Mouse (Mus musculus) kidney, postnatal 0 days (tissue): ENCODE data around the gene Zbtb20. TPM values are rescaled to one million over a fixed set of nuclear protein-coding genes. Genes with fewer than 3 reads are reported as not detected.
A peak's percentile ranks its signal among the peaks of the same experiment; 100 is the strongest.

Source experiments
- ATAC-seq: fragments of 200-750 bp; cut with Nextera tagmentation; replicated peaks from 2 replicates; pipeline ENCODE4 v1.8.0; 2017; ENCODE audit warnings: low read depth, moderate number of reproducible peaks, moderate TSS enrichment, moderate library complexity; ENCODE audit not compliant: low FRiP score
- DNase-seq: peaks from one replicate; pipeline ENCODE4 v3.0.0-alpha.2; 2016; ENCODE audit warnings: low spot score
- H3K27ac ChIP-seq: fragments of 300-500 bp; sonication (generic); 2 replicates; pipeline ENCODE4 v1.5.1; 2014; ENCODE audit warnings: mild to moderate bottlenecking
- H3K27me3 ChIP-seq: fragments of 300-500 bp; sonication (generic); 2 replicates; pipeline ENCODE4 v1.6.1; 2014; ENCODE audit warnings: low read length, mixed read lengths; ENCODE audit not compliant: insufficient read depth
- H3K36me3 ChIP-seq: fragments of 300-500 bp; sonication (generic); 2 replicates; pipeline ENCODE4 v1.6.1; 2014; ENCODE audit warnings: low read length, mixed read lengths; ENCODE audit not compliant: insufficient read depth
- H3K4me1 ChIP-seq: fragments of 300-500 bp; sonication (generic); replicated peaks from 2 replicates; pipeline ENCODE4 v1.6.1; 2014; ENCODE audit warnings: antibody characterized with exemption, low read length, mixed read lengths; ENCODE audit not compliant: insufficient read depth
- H3K4me2 ChIP-seq: fragments of 300-500 bp; sonication (generic); 2 replicates; pipeline ENCODE4 v1.6.1; 2014; ENCODE audit warnings: mild to moderate bottlenecking, low read length, moderate library complexity, mixed read lengths
- H3K4me3 ChIP-seq: fragments of 300-500 bp; sonication (generic); replicated peaks from 2 replicates; pipeline ENCODE4 v1.5.1; 2014; ENCODE audit warnings: low read depth, low read length
- H3K9ac ChIP-seq: fragments of 300-500 bp; sonication (generic); 2 replicates; pipeline ENCODE4 v1.6.1; 2014; ENCODE audit warnings: low read depth, low read length
- H3K9me3 ChIP-seq: fragments of 300-500 bp; sonication (generic); replicated peaks from 2 replicates; pipeline ENCODE4 v1.6.1; 2016; ENCODE audit warnings: low read length, inconsistent platforms, mixed read lengths
- CTCF ChIP-seq: IDR thresholded peaks from 2 replicates; pipeline ENCODE4 v1.5.1; 2016; ENCODE audit warnings: antibody characterized with exemption, low read depth, mild to moderate bottlenecking, moderate library complexity
- WGBS: fragments of 180-500 bp; shearing (Covaris S2); extraction: QIAGEN DNeasy Blood & Tissue Kit; methylation state at CpG from one replicate; pipeline ENCODE4 v1.1.7; 2014; 5-methylcytosine and 5-hydroxymethylcytosine counted together
- polyA plus RNA-seq: library from polyadenylated mRNA; unstranded; fragments of >200 nt; fragmentation: Nextera tagmentation; extraction: Ambion mirVana; gene quantifications from 2 replicates; pipeline ENCODE4 v1.2.1, GENCODE M21; 2015

The Zbtb20 gene
- polyA plus RNA-seq, 1 experiment from 2014 or later, result 36.8 TPM

- Histone ChIP-seq H3K9me3 (no peaks in the 10 kb centered on the region), H3K4me2 (no peak overlapping the region), H3K9ac (no peak overlapping the region), H3K27me3 (no peaks in the 10 kb centered on the region), H3K4me3 (no peak overlapping the region), H3K36me3 (no peaks in the 10 kb centered on the region), H3K27ac (no peak overlapping the region), H3K4me1 (no peaks in the 10 kb centered on the region)
- no peak for TF ChIP-seq CTCF
- ATAC-seq (no peak), DNase-seq (no peak)
Measured at GRCm38 (mm10) chr16:43400046-43400445, 524.4 kb downstream of the Zbtb20 start.

- WGBS, result 79% methylated on average over 2 of the region's 2 CpGs
- Histone ChIP-seq H3K27me3 (no peaks in the 10 kb centered on the region), H3K4me3 (no peak overlapping the region), H3K4me1 (no peaks in the 10 kb centered on the region), H3K27ac (no peak overlapping the region), H3K9ac (no peak overlapping the region), H3K4me2 (no peak overlapping the region), H3K9me3 (no peaks in the 10 kb centered on the region), H3K36me3 (no peaks in the 10 kb centered on the region)
- DNase-seq, result no peak
- ATAC-seq, result no peak
- TF ChIP-seq CTCF, result no peak
Measured at GRCm38 (mm10) chr16:43400949-43401348, 525.3 kb downstream of the Zbtb20 start.

GRCm38 (mm10) chr16:43402888-43403287 lies 527.2 kb downstream of the Zbtb20 start:
- Histone ChIP-seq H3K4me1 (no peaks in the 10 kb centered on the region), H3K4me2 (no peak overlapping the region), H3K27ac (no peak overlapping the region), H3K27me3 (no peaks in the 10 kb centered on the region), H3K4me3 (no peak overlapping the region), H3K9ac (no peak overlapping the region), H3K36me3 (no peaks in the 10 kb centered on the region), H3K9me3 (no peaks in the 10 kb centered on the region)
- DNase-seq, result peak; percentile 81
- no peak for TF ChIP-seq CTCF
- WGBS, result 63% methylated on average over 4 of the region's 4 CpGs
- no peak for ATAC-seq

- no peak overlapping the region for H3K9ac ChIP-seq
- ATAC-seq (no peak), DNase-seq (no peak)
- 83% methylated on average over 3 of the region's 3 CpGs for whole genome bisulfite sequencing
- H3K27me3 ChIP-seq, result no peaks in the 10 kb centered on the region
- no peak overlapping the region for H3K4me2 ChIP-seq
- H3K36me3 ChIP-seq, result no peaks in the 10 kb centered on the region
- H3K9me3 ChIP-seq, result no peaks in the 10 kb centered on the region
- TF ChIP-seq CTCF, result no peak
- no peak overlapping the region for H3K27ac ChIP-seq
- no peak overlapping the region for H3K4me3 ChIP-seq
- H3K4me1 ChIP-seq, result no peaks in the 10 kb centered on the region; the same call in 1 of the 2 replicates
Measured at GRCm38 (mm10) chr16:43405089-43405488, 529.4 kb downstream of the Zbtb20 start.

GRCm38 (mm10) chr16:43407594-43408142 lies 532.0 kb downstream of the Zbtb20 start:
- H3K4me1 ChIP-seq, result no peaks in the 10 kb centered on the region; the same call in 1 of the 2 replicates
- H3K36me3 ChIP-seq, result no peaks in the 10 kb centered on the region
- H3K9ac ChIP-seq, result no peak overlapping the region
- no peaks in the 10 kb centered on the region for H3K27me3 ChIP-seq
- no peak for TF ChIP-seq CTCF
- peak; percentile 44 for DNase-seq
- no peaks in the 10 kb centered on the region for H3K9me3 ChIP-seq
- H3K4me3 ChIP-seq, result no peak overlapping the region
- 45% methylated on average over 2 of the region's 2 CpGs for WGBS
- no peak overlapping the region for H3K27ac ChIP-seq
- no peak overlapping the region for H3K4me2 ChIP-seq
- no peak for ATAC-seq

- Histone ChIP-seq H3K9me3 (no peaks in the 10 kb centered on the region), H3K4me2 (no peak overlapping the region), H3K36me3 (no peaks in the 10 kb centered on the region), H3K9ac (no peak overlapping the region), H3K4me3 (no peak overlapping the region), H3K4me1 (no peaks in the 10 kb centered on the region; the same call in 1 of the 2 replicates), H3K27ac (no peak overlapping the region), H3K27me3 (no peaks in the 10 kb centered on the region)
- no peak for ATAC-seq
- DNase-seq, result no peak
- TF ChIP-seq CTCF, result no peak
- WGBS, result 90% methylated on average over 5 of the region's 5 CpGs
Measured at GRCm38 (mm10) chr16:43408622-43409021, 532.9 kb downstream of the Zbtb20 start.
